ENCODE assay signal across 7 mouse cellular contexts in genomic region chr2:120849449-120850423, GRCm38 (mm10). TPM values are rescaled to one million over a fixed set of nuclear protein-coding genes. Genes with fewer than 3 reads are reported as not detected.
DNase-seq lines count a peak whose midpoint lies in the region; ATAC-seq lines count a peak whose summit lies in the region.

Gene Cdan1, minus strand, starts transcription at chr2:120850128.

- H3K27me3 ChIP-seq in forebrain, embryonic 10.5 days (ENCODE audit: poor library complexity, severe bottlenecking) = no peaks in the 10 kb centered on the region

- no peaks in the 10 kb centered on the region for H3K36me3 ChIP-seq in forebrain, embryonic 10.5 days (replicated peaks)

- H3K27ac ChIP-seq in forebrain, embryonic 10.5 days = peak within 1 kb of the TSS; percentile 91

- H3K4me1 ChIP-seq in forebrain, embryonic 10.5 days = peaks cover 22% of the 10 kb centered on the region

- H3K4me3 ChIP-seq in forebrain, embryonic 10.5 days = peak within 1 kb of the TSS; percentile 94

- ATAC-seq in megakaryocyte-erythroid progenitor cell, adult 5-6 weeks (replicated peaks; ENCODE audit: low FRiP score, low TSS enrichment, poor library complexity, severe bottlenecking) = peak; percentile 9; the same call in 1 of the 2 replicates

- intact Hi-C loops in left cerebral cortex, postnatal 14 days (cut with DNase I) = no loop called here

- peak; percentile 64 for DNase-seq in Muller cell, postnatal 12 days (ENCODE audit: inconsistent ontology term)
- DNase-seq in brain, adult 2 months (ENCODE audit: low read depth, low spot score) = peak; percentile 41
- peak; percentile 63 for DNase-seq in forebrain, embryonic 10.5 days (ENCODE audit: extremely low spot score, low spot score)
- peak; percentile 53 for DNase-seq in heart, postnatal 4 days
- peak; percentile 13 to 52 for DNase-seq in left cerebral cortex, postnatal 14 days (ENCODE audit: low spot score in 2 of 2)
- peak; percentile 54 for DNase-seq in right cerebral cortex, postnatal 4 days

- WGBS in forebrain, embryonic 10.5 days = under 1% methylated on average over 71 of the region's 71 CpGs

- H3K9me3 ChIP-seq in forebrain, embryonic 10.5 days = no peaks in the 10 kb centered on the region

RNA-seq across cellular contexts. Expression of gene Cdan1, which starts in this region (rescaled TPM):
- polyA plus RNA-seq in forebrain, embryonic 10.5 days (2016; fragmentation: Nextera tagmentation; extraction: Ambion mirVana) = 4.7 and 6.5 TPM in 2 replicates
- 10 to 100 TPM; 30.1 to 32.9 TPM for total RNA-seq in heart, postnatal 4 days (2021)
- total RNA-seq in left cerebral cortex, postnatal 14 days (2021) = 10 to 100 TPM; 18.7 to 25.7 TPM
- 44.7 and 52.0 TPM in 2 replicates for total RNA-seq in megakaryocyte-erythroid progenitor cell, adult 5-6 weeks (2014; fragmentation: Nextera tagmentation)
- 14.9 and 21.3 TPM in 2 replicates for total RNA-seq in megakaryocyte-erythroid progenitor cell, adult 5-6 weeks (2017)

Comparison
In these comparisons a context has a peak if more than half of its experiments do, and no peak if none do; other contexts are left out.
1. Peak in every context shown above with its lines: DNase-seq, ATAC-seq, H3K4me3 ChIP-seq and H3K27ac ChIP-seq.